Mouse (Mus musculus) midbrain, embryonic 14.5 days (tissue): ENCODE data around the gene Tmprss7. TPM values are rescaled to one million over a fixed set of nuclear protein-coding genes. Genes with fewer than 3 reads are reported as not detected.

Experiments used
- ATAC-seq: fragments of 200-750 bp; cut with Nextera tagmentation; 2 replicates; pipeline ENCODE4 v1.8.0; 2017; ENCODE audit warnings: moderate number of reproducible peaks, moderate library complexity; ENCODE audit not compliant: low FRiP score, low TSS enrichment
- DNase-seq: peaks from one replicate; pipeline ENCODE4 v3.0.0-alpha.2; 2015
- H3K27ac ChIP-seq: fragments of 300-500 bp; sonication (generic); replicated peaks from 2 replicates; pipeline ENCODE4 v1.5.1; 2014; ENCODE audit warnings: mild to moderate bottlenecking, low read depth, low read length, moderate library complexity
- H3K27me3 ChIP-seq: fragments of 300-500 bp; sonication (generic); 2 replicates; pipeline ENCODE4 v1.6.1; 2014; ENCODE audit warnings: low read length, control low read depth, mixed read lengths; ENCODE audit not compliant: control insufficient read depth, insufficient read depth
- H3K36me3 ChIP-seq: fragments of 300-500 bp; sonication (generic); 2 replicates; pipeline ENCODE4 v1.6.1; 2014; ENCODE audit warnings: low read length, control low read depth; ENCODE audit not compliant: control insufficient read depth, insufficient read depth
- H3K4me1 ChIP-seq: fragments of 300-500 bp; sonication (generic); 2 replicates; pipeline ENCODE4 v1.6.1; 2014; ENCODE audit warnings: mild to moderate bottlenecking, antibody characterized with exemption, low read length, control low read depth; ENCODE audit not compliant: control insufficient read depth, insufficient read depth
- H3K4me2 ChIP-seq: fragments of 300-500 bp; sonication (generic); 2 replicates; pipeline ENCODE4 v1.6.1; 2014; ENCODE audit warnings: mild to moderate bottlenecking, low read length, moderate library complexity
- H3K4me3 ChIP-seq: fragments of 300-500 bp; sonication (generic); replicated peaks from 2 replicates; pipeline ENCODE4 v1.5.1; 2014; ENCODE audit warnings: low read depth, low read length
- H3K9ac ChIP-seq: fragments of 300-500 bp; sonication (generic); replicated peaks from 2 replicates; pipeline ENCODE4 v1.6.1; 2014; ENCODE audit warnings: mild to moderate bottlenecking, low read length, moderate library complexity
- H3K9me3 ChIP-seq: fragments of 300-500 bp; sonication (generic); 2 replicates; pipeline ENCODE4 v1.6.1; 2016; ENCODE audit warnings: low read length, control low read depth, mixed read lengths; ENCODE audit not compliant: control insufficient read depth
- WGBS: fragments of 180-500 bp; shearing (Covaris S2); extraction: QIAGEN DNeasy Blood & Tissue Kit; methylation state at CpG from one replicate; pipeline ENCODE4 v1.1.7; 2014; 5-methylcytosine and 5-hydroxymethylcytosine counted together
- polyA plus RNA-seq: library from polyadenylated mRNA; unstranded; fragments of >200 nt; fragmentation: Nextera tagmentation; extraction: Ambion mirVana; gene quantifications from 2 replicates; pipeline ENCODE4 v1.2.1, GENCODE M21; 2014

The Tmprss7 gene
- 0.29 and 0.32 TPM in 2 replicates for polyA plus RNA-seq

GRCm38 (mm10) chr16:45693558-45693957 lies at the start of gene Tmprss7:
TSS of gene Tmprss7 (minus strand) at chr16:45693658.
- Histone ChIP-seq H3K27ac (no peak within 1 kb of the TSS; the same call in 1 of the 2 replicates), H3K4me3 (no peak within 1 kb of the TSS), H3K4me2 (no peak within 1 kb of the TSS), H3K36me3 (no peaks in the 10 kb centered on the region), H3K4me1 (peaks cover 23% of the 10 kb centered on the region), H3K9ac (no peak within 1 kb of the TSS), H3K9me3 (no peaks in the 10 kb centered on the region), H3K27me3 (no peaks in the 10 kb centered on the region)
- DNase-seq (no peak), ATAC-seq (no peak)
- 63% methylated on average over 10 of the region's 10 CpGs for WGBS

GRCm38 (mm10) chr16:45742615-45743476 lies 49.4 kb upstream of the Tmprss7 start, which contains the start of gene Abhd10:
TSS of gene Abhd10 (minus strand) at chr16:45742955.
- Histone ChIP-seq H3K4me3 (peak within 1 kb of the TSS; percentile 81), H3K9ac (peak within 1 kb of the TSS; percentile 94), H3K36me3 (no peaks in the 10 kb centered on the region), H3K4me1 (peaks cover 16% of the 10 kb centered on the region), H3K9me3 (no peaks in the 10 kb centered on the region), H3K4me2 (peak within 1 kb of the TSS; percentile 72), H3K27me3 (no peaks in the 10 kb centered on the region), H3K27ac (peak within 1 kb of the TSS; percentile 94)
- DNase-seq (peak; percentile 98), ATAC-seq (peak; percentile 97)
- under 1% methylated on average over 49 of the region's 51 CpGs for WGBS

GRCm38 (mm10) chr16:45737880-45738279 lies 44.4 kb upstream of the Tmprss7 start:
- no peak overlapping the region for H3K27ac ChIP-seq
- no peak overlapping the region for H3K4me3 ChIP-seq
- DNase-seq (no peak), ATAC-seq (no peak)
- peaks cover 37% of the 10 kb centered on the region for H3K36me3 ChIP-seq
- WGBS = 95% methylated on average over 8 of the region's 8 CpGs
- peaks cover 6% of the 10 kb centered on the region for H3K4me1 ChIP-seq
- no peak overlapping the region for H3K9ac ChIP-seq
- H3K27me3 ChIP-seq = no peaks in the 10 kb centered on the region
- H3K4me2 ChIP-seq = no peak overlapping the region
- H3K9me3 ChIP-seq = no peaks in the 10 kb centered on the region

- DNase-seq (no peak), ATAC-seq (no peak)
- Histone ChIP-seq H3K27ac (no peak overlapping the region), H3K4me2 (no peak overlapping the region), H3K4me3 (no peak overlapping the region), H3K9ac (no peak overlapping the region), H3K4me1 (peaks cover 6% of the 10 kb centered on the region; the same call in 1 of the 2 replicates), H3K36me3 (peaks cover 46% of the 10 kb centered on the region), H3K9me3 (no peaks in the 10 kb centered on the region), H3K27me3 (no peaks in the 10 kb centered on the region)
- WGBS = 96% methylated on average over 3 of the region's 3 CpGs
Measured at GRCm38 (mm10) chr16:45736724-45737123, 43.3 kb upstream of the Tmprss7 start.

GRCm38 (mm10) chr16:45729163-45729562 lies 35.7 kb upstream of the Tmprss7 start:
- H3K9me3 ChIP-seq = no peaks in the 10 kb centered on the region
- no peak for ATAC-seq
- DNase-seq = no peak
- H3K4me1 ChIP-seq = peaks cover 11% of the 10 kb centered on the region; the same call in 1 of the 2 replicates
- H3K4me3 ChIP-seq = no peak overlapping the region
- no peak overlapping the region for H3K27ac ChIP-seq
- H3K4me2 ChIP-seq = no peak overlapping the region
- peaks cover 43% of the 10 kb centered on the region for H3K36me3 ChIP-seq
- WGBS = 92% methylated on average over 5 of the region's 5 CpGs
- H3K9ac ChIP-seq = no peak overlapping the region
- no peaks in the 10 kb centered on the region for H3K27me3 ChIP-seq

- 2% methylated on average over 10 of the region's 10 CpGs for WGBS
Measured at GRCm38 (mm10) chr16:45724742-45725102, 31.3 kb upstream of the Tmprss7 start.

GRCm38 (mm10) chr16:45724061-45724741 lies 30.7 kb upstream of the Tmprss7 start, which contains the start of gene Tagln3:
TSS of gene Tagln3 (minus strand) at chr16:45724608.
- ATAC-seq = peak; percentile 87
- Histone ChIP-seq H3K4me3 (peak within 1 kb of the TSS; percentile 54), H3K36me3 (peaks cover 28% of the 10 kb centered on the region), H3K4me1 (peaks cover 42% of the 10 kb centered on the region), H3K9ac (peak within 1 kb of the TSS; percentile 81), H3K27ac (peak within 1 kb of the TSS; percentile 96), H3K9me3 (no peaks in the 10 kb centered on the region), H3K4me2 (peak within 1 kb of the TSS; percentile 69), H3K27me3 (no peaks in the 10 kb centered on the region)
- under 1% methylated on average over 30 of the region's 30 CpGs for WGBS
- DNase-seq = peak; percentile 90

More at GRCm38 (mm10) chr16:45724742-45725102, 31.3 kb upstream of the Tmprss7 start:
- Histone ChIP-seq H3K9ac (peak overlapping the region; percentile 81), H3K36me3 (peaks cover 28% of the 10 kb centered on the region), H3K9me3 (no peaks in the 10 kb centered on the region), H3K4me1 (peaks cover 40% of the 10 kb centered on the region), H3K27ac (peak overlapping the region; percentile 96), H3K4me2 (peak overlapping the region; percentile 69), H3K27me3 (no peaks in the 10 kb centered on the region), H3K4me3 (peak overlapping the region; percentile 54)
- peak; percentile 73 for ATAC-seq
- peak; percentile 82 for DNase-seq

GRCm38 (mm10) chr16:45723172-45723901 lies 29.9 kb upstream of the Tmprss7 start:
- WGBS = 17% methylated on average over 6 of the region's 6 CpGs
- no peaks in the 10 kb centered on the region for H3K27me3 ChIP-seq
- DNase-seq = peak; percentile 80
- peak overlapping the region; percentile 81 for H3K9ac ChIP-seq
- peak overlapping the region; percentile 96 for H3K27ac ChIP-seq
- H3K9me3 ChIP-seq = no peaks in the 10 kb centered on the region
- H3K4me2 ChIP-seq = peak overlapping the region; percentile 69
- peaks cover 42% of the 10 kb centered on the region for H3K4me1 ChIP-seq
- peak; percentile 55 for ATAC-seq
- H3K36me3 ChIP-seq = peaks cover 34% of the 10 kb centered on the region
- peak overlapping the region; percentile 54 for H3K4me3 ChIP-seq
